Mouse (Mus musculus) ES-CJ7 (cell line): ENCODE results near the gene Olfr128.
A peak's percentile ranks its signal among the peaks of the same experiment; 100 is the strongest.

Source experiments
- DNase-seq: peaks from one replicate; pipeline ENCODE4 v3.0.0; 2011; ENCODE audit warnings: low read depth, low spot score

The Olfr128 gene

DNA sequence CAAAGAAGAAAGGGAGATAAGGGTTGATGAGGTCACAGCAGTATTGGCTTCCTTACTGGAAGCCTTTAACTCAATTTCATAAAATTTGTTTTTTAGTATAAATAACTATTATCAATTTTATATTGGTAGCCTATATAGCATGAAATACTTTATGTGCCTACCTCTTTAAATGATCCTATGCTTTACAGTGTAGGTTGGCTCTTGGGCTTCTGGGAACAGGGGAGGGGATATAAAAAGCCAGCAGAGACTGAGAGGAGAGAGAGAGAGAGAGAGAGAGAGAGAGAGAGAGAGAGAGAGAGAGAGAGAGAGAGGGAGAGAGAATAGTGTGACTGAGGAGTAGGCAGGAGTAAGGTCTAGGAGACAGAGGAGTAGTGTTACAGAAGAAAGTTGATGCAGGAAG is at the start of gene Olfr128:
TSS of gene Olfr128 (plus strand) at position 301 of the 400 bp plus-strand sequence.
- DNase-seq = no peak

DNA sequence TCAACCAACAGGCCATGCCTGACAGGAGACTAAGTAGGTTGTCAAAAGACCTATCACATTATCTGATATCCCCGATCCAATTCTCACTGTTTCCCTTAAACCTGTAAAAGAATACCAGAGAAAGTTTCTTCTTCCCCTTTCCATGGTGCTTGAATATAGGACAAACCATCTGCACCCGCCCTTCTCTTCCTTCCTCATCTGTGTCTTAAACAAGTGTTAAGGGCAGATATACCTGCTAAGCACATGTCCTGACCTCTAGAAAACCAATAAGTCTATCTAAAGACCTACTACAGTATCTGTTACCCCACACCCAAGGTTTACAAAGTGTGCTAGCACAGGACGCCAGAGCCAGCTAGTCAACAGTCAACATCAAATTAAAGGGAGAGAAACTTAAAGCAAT is 46.5 kb upstream of the Olfr128 start:
- DNase-seq = no peak

DNA sequence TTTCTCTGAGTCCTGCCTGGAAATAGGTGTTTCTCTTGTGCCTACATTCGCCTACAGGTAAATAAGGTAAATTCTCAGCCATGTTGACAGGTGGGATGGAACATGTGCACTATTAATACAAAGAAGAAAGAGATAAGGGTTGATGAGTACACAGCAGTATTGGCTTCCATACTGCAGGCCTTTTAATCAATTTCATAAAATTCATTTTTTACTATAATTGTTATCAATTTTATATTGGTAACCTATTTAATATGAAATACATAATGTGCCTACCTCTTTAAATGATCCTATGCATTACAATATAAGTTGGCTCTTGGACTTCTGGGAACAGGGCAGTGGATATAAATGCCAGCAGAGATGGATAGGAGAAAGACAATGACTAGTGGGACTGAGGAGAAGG is 20.2 kb upstream of the Olfr128 start, which contains the start of gene Olfr127:
TSS of gene Olfr127 (plus strand) at position 301 of the 400 bp plus-strand sequence.
- DNase-seq = no peak

DNA sequence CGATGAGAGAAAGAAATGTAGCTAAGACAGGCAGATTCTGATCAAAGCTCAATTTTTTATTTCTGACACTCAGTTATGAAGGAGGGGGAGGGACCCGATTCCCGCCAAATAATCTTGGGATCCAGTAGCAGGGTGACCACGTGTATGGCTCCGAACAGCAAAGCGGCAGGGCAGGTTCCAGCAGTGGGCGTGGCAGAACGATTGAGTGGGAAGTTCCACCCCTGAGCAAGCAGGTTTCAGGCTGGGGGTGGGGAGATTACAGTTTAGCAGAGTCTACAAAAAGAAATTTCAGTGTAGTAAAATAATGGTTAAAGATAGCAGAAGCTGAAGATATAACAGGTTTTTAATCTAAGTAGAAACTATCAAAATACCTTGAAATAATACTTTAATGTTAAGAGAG is 13.5 kb upstream of the Olfr128 start:
- peak; percentile 23 for DNase-seq

DNA sequence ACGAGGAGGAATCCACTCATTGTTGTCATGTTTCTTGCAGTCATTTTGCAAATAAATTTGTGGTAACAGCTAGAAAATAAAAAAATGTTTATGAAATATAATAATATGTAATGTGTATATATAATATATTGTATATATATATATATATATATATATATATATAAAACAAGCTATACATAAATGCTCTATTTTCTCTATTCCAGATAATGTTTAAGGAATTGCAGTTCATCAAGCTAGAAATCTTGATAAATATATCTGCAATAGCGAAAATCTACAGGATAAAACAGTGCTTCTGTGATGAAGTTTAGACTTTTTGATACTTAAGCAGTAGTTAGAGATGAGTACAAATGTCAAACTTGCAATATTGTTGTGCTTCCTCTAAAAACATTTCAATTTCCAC is 32.6 kb downstream of the Olfr128 start, which contains the start of gene Olfr761:
TSS of gene Olfr761 (minus strand) at position 101 of the 400 bp plus-strand sequence.
- no peak for DNase-seq

DNA sequence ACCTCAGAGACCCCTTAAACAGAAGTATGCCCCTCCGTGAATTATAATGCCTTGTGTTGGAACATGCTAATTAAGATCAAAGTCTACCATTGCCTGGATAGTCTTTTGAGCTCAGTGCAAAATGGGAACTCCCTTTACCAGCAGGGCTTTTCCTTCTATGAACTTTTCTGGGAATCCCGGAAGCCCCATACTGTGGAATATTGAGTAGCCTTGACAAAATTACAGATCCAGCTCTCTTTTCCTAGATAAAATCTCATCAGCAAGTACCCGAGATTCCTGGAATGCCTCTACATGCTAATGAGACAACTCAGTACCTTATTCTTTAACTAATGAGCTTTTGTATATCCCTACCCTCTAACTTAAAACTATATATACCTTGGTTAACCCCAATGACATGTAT is 53.2 kb downstream of the Olfr128 start:
- DNase-seq = peak; percentile 31
